Mouse (Mus musculus) right cerebral cortex, adult 2 months (tissue): ENCODE measurements around the gene Brip1.
"Not testable (repeated sequence)": the region's sequence is repeated elsewhere in the genome, so short reads cannot be mapped to it uniquely, and the experiment has no call there.

Experiments
- DNase-seq, 2 experiments: peaks; one replicate each; pipeline ENCODE4 v3.0.0; 2021 to 2022; ENCODE audit warnings: low spot score in 2 of 2

Brip1 gene

DNA sequence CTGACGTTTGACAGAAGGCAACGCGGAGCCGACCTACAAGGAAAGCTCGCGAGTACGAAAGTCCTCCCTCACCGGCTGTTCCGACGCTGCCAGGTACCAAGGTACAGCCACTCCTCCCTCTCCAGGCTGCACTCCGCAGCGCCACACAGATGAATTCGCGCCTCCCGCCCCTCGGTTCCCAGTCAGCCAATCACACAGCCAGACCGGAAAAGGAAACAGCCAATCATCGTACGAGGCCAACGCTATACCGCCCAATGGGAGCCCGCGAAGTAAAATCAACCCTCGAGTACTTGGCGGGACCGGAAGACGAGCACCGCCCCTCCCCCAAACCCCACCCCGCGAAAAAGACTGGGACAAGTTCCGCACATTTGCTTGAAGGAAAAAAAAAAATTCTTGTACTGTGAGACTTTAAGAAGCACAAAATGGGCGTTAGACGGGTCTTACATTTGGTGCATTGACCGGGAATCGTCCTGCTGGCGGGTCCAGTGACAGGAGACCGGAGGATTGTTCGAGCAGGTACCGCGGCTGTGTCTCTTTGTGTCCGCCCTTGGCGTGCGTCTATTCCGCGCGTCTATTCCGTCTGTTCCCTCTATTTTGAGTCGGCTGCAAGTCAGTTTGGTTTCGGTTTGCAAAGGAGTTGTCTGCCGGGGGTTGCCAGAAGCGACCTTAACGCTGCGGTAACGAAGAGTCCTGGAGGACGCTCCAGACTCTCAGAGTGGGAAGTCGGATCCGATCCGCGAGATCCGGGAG, at the start of gene Brip1:
Gene Brip1, minus strand, starts transcription at position 157 of the 750 bp plus-strand sequence.
- peak; percentile 90 to 93 for DNase-seq

DNA sequence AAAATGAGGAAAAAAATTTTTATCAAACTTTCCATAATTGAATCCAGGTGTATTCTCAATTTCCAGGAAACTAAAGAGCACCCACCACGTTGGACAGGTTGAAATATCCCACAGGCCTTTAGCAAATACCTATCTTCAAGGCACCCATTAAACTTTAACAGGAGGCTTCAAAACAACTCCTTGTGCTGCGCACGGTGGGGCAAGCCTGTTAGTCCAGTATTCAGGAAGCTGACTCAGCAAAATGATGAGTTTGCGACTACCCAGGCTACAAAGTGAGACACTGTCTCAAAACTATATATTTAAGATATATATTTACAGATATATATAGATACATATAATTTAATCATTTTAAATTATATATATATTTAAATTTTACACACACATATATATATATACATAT, 31.5 kb upstream of the Brip1 start:
- no peak for DNase-seq

DNA sequence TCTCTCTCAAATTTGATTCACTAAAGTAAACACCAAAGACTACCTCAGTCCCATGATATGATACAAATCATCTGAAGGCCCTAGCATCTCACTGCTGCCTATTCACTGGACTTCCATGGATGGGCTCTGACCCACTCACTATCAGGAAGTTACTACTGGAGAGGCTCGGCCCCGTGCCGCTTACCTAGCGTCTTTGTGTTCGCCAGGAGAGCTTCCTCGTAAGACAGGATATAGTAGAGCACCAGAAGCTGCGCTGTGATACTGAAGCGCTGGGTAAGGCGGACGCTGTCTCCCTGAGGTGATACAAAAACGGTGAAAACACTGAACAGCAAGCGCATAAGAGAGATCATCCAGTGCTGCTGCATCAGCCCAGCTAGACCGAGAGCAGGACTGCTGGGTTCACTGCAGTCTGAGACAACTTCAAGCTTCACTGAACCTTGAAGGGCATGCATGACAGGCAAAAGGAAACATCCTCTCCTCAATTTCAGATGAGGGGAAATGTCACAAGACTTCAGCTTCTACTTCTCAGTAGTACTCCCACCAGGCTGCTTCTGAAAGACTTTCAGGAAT, 30.9 kb upstream of the Brip1 start:
- DNase-seq: no peak

DNA sequence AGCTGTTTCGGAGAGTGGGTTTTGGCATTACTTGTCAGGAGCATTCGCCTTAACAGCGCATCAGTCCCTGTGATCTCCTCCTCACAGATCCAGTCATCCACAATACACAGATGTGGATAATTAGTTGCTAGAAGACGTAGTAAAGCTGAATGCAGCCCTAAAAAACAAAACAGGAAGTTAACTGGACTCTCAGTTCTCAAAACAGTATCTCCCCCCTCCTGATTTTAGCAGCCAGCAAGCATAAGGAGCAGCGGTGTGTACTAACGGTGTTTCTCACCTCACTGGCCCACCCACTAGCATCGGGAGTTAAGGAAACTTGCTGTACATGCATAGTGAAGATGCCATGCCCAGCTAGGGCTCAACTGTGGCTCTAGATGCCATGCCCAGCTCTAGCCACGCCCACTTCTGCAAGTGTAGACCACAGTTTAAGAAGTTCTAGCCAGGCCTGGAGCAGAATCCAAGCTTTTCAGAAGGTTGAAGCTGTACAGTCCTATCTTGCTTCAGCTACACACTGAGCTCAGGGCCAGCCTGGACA, 25.7 kb upstream of the Brip1 start:
- no peak for DNase-seq

DNA sequence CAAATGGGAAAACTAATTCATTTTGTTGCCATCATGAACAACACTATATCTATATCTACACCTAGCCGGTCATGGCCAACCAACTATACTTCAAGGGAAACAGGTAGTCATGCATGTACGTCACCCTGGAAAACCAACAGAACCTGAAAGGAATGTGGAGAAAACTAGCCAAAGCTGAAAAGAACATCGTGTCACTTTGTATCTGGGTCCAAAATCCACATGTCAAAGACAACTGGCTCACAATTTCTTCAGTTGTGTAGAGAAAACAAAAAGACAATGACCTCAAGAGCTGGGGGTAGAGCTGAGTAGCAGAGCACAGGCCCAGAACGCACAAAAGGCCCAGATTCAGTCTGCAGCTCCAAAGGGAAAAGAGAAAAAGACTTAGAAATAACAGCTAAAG, 24.8 kb upstream of the Brip1 start:
- DNase-seq: no peak

DNA sequence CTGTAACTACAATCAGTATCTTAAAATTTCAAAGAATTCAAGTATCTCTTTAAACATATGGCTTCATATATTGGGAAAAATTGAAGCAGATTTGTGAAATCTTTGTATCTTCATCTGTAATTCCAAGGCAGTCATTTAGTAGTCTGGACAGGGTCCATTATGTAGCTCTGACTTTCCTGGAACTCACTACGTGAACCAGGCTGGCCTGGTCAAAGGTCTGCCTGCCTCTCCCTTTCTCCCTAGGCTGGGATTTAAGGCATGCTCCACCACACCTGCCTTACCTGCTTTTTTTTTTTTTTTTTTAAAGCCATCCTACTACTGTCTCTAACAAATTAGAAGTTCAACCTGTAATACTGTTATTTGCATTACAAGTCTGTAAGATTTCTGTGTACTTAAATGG, 10.8 kb upstream of the Brip1 start:
- no peak for DNase-seq

DNA sequence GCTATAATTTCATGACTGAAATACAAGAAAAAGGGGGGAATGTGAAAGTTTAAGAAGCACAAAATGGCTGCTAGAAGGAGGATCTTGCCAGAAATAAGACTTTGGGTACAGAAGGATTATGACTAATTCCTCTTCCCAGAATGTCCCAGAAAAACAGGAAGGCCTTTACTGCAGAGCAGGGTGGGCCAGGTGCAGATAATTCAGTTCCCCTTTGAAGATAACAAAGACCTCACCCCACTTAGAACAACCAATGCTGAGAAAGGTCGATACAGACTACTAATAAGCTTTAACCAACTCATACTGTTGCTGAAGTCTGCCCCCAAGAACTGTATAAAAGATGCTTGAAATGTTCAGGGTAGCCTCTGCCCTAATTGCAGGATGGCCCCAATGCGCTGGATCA, 8.1 kb upstream of the Brip1 start:
- DNase-seq: no peak

DNA sequence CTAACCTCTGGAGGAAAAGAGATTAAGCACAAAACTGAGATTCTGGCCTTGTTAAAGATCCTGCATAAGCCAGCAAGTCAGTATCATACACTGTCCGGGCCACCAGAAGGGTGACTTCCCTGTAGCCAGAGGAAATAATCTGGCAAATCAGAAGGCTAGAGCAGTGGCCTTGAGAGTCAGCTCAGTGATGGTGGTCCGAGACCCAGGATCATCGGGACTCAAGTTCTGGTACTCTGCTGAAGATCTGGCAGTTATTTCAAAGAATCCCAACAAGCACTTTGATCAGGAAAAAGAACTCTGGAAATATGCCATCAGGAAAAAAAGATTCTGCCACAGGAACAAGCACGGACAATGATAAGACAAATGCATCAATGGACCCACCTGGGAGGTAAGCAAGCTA, 4.9 kb upstream of the Brip1 start:
- no peak for DNase-seq

DNA sequence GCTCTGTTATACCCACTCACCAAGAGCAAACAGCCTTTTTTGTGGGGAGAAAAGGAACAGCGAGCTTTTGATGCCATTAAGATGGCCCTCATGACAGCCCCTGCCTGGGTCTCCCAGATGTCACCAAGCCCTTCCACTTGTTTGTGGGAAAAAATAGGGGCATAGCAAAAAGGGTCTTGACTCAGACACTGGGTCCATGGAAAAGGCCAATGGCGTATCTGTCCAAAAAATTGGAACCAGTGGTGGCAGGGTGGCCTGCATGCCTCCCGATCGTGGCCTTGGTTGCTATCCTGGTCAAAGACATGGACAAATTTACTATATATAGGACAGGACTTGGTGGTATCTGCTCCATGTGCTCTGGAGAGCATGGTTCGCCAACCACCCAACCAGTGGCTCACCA, 4.0 kb upstream of the Brip1 start:
- no peak for DNase-seq

DNA sequence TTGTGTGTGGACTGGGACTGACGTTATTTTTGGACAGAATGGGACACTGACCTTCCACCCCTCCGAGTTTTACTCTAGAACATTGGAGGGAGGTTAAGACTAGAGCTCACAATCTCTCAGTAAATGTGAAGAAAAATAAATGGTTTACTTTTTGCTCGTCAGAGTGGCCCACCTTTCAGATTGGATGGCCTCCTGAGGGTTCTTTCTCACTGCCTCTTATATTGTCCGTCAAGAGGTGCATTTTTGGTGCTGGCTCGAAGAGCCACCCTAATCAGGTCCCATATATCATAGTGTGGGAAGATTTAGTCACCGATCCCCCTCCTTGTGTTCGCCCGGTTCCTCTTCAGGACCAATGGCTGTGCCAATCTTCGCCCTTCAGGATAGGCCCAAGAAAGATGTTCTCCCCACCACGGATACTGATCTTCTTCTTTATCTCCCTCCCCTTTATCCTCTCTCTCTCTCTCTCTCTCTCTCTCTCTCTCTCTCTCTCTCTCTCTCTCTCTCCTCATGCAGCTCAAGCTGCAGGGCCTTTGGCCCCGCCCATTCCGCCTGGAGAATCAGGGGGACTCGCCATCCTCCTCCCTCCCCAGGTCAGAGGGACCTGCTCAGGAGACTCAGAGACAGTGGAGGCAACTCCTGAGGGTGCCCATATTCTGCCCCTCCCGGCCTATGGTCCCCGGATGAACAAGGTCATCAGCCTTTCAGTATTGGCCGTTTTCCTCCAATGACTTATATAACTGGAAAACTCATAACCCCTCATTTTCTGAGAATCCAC, 1.1 kb upstream of the Brip1 start:
- no peak for DNase-seq

DNA sequence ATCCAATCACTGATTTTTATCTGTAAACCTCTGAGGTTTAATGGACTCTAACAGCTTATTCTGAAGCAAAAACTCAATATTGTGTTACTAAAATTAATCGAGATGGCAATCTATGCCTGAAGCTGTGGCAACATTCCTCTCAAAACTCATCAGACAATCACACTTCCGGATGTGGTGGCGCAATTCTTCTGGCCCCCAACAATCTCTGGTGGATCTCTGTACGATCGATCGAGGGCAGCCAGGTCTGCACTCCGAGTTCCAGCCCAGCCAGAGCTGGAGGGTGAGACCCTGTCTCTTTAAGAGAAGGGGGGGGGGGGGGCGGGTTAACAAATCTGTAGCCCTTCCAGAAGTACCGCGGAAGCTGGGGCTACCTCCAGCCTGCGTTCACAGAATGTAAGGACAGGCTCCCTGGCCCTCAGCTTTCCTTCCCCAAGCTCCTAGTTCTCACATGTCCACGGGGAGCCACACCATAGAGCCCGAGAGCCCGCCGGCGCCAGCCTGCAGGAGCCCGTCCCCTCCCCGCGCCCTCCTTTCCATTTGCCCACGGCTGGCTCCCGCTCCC, 452 bp downstream of the Brip1 start:
- DNase-seq: no peak

DNA sequence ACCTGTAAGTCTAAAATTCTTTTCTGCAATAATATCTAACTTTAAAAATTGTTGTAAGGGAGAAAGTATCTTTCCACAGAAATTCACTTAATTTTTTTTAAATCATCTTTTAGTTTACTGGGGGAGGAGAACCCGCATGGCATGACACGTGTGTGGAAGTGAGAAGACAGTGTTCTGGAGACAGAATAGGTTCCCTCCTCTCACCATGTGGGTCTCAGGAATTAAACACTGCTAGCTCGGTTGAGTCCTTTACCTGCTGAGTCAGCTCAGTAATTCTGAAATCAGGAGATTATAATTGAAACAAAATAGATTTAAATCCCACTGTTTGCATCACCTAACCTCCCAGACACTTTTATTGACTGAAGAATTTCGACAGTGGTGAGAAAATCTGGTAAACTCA, 1.3 kb downstream of the Brip1 start:
- no peak for DNase-seq

DNA sequence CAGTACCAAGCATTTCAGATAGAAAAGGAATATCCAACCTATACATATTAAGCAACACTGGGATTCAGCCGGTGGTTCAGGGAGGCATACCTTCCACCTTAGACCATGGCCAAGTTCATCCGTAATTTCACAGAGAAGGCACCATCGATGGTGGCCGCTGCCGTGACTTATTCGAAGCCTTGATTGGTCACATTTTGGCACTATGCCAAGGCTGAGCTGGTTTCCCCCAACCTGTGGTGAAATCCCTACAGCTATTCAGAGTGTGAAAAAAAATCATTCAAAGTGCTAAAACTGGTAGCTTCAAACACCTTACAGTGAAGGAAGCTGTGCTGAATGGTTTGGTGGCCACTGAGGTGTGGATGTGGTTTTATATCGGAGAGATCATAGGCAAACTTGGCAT, 15.8 kb downstream of the Brip1 start:
- not testable (repeated sequence) for DNase-seq

DNA sequence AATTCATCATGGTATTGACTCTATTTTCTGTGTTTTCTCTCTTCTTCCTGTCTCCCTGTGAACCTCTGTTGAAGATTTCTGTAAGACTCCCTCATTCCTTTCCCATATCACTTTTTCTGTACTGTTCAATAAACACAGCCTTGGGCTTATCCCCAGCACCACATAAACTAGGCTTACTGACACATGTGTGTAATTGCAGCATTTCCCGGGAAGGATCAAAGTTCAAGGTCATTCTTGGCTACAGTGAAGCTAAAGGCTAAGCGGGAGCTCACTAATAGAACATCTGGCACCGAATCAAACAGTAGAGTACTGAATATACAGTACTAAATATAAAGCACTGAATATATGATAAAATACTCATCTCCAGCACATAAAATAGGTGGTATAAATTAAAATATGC, 25.2 kb downstream of the Brip1 start:
- DNase-seq: no peak

DNA sequence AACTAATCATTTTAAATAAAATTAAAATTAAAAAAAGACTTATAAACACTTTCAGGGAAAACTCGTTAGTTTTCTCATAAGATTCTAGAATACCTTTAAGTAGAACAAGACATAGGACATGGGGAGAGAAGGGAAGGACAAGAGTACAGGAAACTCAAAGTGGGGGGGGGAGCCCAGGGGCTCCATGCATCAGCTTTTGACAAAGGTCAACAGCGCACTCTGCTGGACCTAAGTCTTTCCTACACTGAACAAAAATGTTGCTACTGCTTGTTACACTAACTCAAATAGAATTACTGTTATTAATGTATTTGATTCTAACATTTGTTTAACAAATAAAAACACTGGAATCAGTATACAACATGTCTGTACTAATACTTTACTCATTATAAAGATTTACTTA, 26.8 kb downstream of the Brip1 start:
- DNase-seq: peak; percentile 64 to 69

DNA sequence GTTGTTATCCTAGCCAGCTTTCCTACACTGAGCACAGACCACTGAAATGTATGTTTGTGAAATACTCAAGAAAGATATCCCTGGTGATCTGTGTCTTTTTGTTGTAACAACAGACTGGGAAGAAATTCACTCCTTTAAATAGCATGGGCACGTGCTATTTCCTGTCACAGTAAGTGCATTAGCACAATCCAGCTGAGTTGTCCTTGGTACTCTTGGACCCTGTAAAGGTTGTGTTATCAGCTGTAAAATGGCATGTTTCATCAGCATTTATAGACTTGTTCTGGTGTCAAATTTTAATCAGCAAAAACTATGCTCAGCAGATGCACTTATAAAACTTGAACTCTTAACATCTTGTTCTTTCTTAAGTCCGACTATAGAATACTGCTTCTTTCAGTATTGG, 30.2 kb downstream of the Brip1 start:
- no peak for DNase-seq

DNA sequence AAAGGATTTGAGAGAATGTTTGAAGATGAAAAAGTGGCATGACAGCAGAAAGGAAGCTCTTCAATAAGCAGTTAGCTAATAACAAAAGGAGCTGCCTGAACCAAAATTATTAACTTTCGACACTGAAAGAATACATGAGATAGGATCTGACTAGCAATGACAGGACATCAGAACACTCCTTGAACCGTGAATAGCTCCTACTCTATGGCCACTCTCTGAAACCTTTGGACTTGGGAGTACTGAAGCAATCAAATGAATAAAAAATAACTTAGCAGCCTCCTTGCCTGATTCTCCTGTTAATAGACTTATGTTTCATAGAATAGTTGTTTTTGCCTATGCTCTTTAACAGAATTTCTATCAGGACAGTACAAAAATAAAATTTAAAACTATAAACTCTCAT, 40.7 kb downstream of the Brip1 start:
- no peak for DNase-seq

DNA sequence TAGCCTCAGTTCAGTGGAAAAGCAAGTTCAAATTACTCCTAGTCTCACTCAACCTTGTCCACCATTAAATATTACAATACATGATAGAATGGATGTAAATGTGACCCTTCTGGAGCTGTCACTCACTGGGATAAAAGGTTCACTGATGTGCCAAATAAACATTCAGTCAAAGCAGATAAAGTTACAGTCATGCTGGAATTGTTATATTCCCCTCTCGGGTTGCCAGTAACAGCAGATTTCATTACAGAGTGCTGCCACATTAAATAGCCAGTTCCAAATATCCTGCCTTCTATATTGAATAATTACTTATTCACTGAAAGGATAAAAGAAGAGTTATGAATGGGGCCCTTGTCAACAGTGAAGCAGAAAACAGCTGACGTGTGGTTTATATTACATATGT, 42.0 kb downstream of the Brip1 start:
- DNase-seq: no peak

DNA sequence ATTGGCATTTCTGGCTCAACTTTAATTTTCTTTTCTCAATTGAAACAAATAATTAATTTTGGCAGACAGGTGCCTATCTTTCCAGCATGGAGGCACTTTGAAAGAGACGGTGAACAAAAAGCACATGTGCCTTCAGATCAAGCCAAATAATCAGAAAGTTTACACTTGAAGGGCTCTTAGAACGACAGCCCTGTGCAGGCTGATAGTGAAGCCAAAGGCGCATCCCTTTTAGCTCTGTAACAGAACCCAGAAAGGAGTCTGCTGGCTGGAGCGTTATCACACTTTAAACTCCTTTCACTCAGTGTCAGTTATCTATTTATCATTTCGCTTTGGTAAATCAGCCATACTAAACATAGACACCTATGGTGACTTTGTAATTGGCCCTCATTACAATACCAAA, 45.4 kb downstream of the Brip1 start:
- DNase-seq: no peak

DNA sequence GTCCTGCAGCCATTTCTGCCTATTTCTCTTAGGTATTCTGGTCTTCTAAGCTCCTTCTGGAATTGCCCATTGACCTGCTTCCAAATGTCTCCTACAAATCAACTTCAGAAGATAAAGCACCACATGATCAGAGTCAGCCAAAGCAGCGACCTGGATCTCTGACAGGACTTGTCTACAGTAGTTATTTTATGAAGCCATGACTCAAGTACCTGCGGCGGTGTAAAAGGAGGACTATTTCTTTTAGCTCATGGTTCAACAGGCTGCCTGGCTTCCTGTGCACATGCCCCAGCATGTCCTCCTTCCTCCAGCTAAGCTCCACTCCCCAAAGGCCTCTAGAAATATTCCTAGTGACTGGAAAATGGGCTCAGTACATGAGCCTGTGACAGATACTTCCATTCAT, 69.7 kb downstream of the Brip1 start:
- DNase-seq: no peak

DNA sequence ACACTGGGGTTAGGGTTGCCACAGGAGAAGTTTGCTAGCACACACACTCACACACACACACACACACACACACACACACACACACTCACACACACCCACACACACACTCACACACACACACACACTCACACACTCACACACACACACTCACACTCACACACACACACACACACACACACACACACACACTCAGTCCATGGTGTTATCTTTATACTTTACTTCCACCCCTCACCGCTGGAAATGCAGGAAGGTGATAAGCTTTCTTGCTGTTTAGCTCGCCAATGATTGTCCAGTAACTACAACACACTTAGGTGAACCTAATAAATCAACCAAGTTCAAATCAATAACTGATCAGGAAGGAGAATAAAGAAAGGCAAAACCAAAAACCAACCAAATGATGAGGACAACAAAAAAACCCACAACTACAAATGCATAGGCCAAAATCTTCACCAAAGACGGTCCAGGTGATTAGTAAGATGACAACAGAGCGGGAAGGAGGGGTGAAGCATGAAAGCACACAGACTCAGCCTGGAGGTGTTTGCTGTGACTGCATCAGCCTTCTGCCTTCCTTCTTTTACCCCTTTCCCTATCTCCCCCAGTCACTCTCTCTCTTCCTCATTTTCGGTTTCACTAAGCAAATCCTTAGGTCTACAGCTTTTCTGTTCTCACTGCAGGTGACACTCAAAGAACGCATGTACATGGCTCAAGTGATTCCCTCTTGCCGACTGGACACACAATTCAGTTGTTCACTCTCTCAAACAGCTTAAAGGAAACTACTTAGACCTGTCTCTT, 83.7 kb downstream of the Brip1 start:
- no peak for DNase-seq

DNA sequence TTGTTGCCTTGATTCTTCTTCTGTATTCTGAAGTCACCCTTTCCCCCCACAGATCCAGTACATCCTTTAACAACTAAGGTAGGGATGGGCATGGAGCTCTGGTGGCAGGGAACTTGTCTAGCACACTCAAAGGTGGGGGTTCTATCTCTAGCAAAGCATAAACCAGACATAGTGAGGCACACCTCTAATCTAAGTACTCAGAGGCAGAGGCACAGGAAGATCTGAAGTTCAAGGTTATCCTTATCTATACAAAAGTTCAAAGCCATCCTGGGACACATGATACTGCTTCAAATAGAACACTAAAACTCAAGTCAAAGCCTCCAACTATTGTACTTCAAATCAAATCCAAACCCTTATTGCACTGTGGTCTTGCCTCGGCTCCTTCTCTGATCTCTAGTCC, 85.0 kb downstream of the Brip1 start:
- DNase-seq: no peak
